Mouse (Mus musculus) ES-Bruce4 (cell line): Measurements from ENCODE around the gene Il13.

Source experiments
- CTCF ChIP-seq: IDR thresholded peaks from one replicate; pipeline ENCODE4 v1.8.1; 2011; ENCODE audit warnings: low read depth, low read length
- EP300 ChIP-seq: IDR thresholded peaks from 2 replicates; pipeline ENCODE4 v1.6.1; 2011; ENCODE audit warnings: low read depth, low read length; ENCODE audit not compliant: insufficient read depth

DNA sequence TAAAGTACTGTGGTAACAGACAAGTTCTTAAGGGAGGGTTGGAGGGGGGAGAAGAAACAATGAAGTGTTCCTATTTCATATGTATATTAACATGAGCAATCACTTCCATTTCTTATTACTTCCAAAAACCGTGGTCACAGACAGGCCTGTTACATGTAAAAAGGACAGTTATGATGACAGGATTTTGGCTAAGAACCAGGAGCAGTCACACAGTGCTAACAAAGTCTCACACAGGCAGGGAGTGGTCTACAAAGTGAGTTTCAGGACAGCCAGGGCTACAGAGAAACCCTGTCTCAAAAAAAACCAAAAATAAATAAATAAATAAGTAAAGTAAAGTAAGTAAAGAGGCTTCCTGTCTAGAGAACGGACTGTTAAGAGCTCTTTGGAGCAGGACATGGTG lies 47.7 kb upstream of the Il13 start:
- TF ChIP-seq CTCF (no peak), EP300 (no peak)
